ENCODE assay signal across 11 mouse cellular contexts in the genomic region with DNA sequence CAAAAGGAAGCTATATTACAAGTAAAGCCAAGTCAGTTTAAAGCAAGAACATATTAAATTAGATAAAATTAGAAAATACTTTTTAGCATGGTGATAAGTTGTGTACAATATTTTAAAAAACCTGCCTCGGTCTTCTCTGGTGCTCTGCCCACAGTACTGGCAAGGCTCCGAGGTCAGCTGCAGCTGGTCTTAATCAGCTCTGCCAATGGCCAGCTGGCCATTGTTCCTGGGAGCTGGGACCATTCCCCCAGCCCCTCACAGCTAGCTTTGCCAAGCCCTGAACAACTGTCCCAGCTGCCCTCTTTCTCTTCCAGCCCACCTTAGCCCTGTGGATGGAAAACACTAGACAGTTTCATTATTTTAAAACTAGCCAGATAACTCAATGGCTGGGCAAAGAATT.
"Had no signal": no experiment of that assay in that cellular context is flagged by ENCODE, and none has a peak within 500 bp of the region (broad histone marks: within the 10 kb centered on the region; RNA-seq: fewer than 3 reads in every experiment).

No protein-coding gene starts in this region.

- DNase-seq: gastrocnemius, postnatal 36 days; heart, adult 11 months; heart, adult 2 months; heart, postnatal 14 days; heart, postnatal 36 days; kidney, adult 11 months; kidney, adult 2 months; kidney, adult 9 months; kidney, postnatal 14 days; layer of hippocampus, adult 9-11 months; layer of hippocampus, postnatal 36 days had no signal
